Mouse (Mus musculus): Measurements from ENCODE around the gene Slc34a3. TPM values are rescaled to one million over a fixed set of nuclear protein-coding genes. Genes with fewer than 3 reads are reported as not detected.
A peak's percentile ranks its signal among the peaks of the same experiment; 100 is the strongest.
"Not testable (repeated sequence)": the region's sequence is repeated elsewhere in the genome, so short reads cannot be mapped to it uniquely, and the experiment has no call there.

Gene Slc34a3
- polyA plus RNA-seq, 1 experiment from 2014 or later: not detected

DNA sequence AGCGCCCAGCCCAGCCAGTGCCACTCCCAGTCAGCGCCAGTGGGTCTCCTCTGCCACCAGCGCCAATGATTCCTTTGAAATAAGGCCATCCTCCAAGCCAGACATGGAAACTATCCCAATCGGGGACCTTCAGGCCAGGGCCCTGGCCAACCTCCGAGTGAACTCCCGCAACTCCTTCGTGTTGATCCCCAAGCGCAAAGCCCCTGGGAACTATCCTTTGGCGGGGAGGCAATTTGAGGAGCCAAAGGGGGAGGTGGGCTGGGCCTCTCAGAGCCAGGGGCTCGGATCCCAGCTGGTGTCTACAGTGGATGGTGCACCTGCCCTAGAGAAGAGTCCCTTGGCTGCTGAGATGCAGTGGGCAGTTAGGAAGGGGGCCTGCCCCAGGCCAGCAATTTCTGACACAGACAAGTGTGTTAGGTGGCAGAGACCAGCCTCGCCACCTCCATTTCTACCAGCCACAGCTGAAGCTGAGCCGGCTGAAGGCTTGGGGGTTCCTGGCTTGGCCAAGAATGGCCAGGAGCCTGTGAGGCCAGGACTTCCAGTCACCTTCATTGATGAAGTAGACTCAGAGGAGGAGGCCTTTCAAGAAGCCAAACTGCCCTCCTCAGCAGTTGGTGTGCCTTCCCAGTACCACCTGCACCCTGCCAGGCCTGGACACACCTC lies 29.6 kb upstream of the Slc34a3 start:
- ATAC-seq: no peak
- Histone ChIP-seq H3K4me1 (peaks cover 68% of the 10 kb centered on the region), H3K4me3 (peak overlapping the region; percentile 84), H3K4me2 (peak overlapping the region; percentile 100), H3K9me3 (replicated peaks) (no peaks in the 10 kb centered on the region), H3K36me3 (peaks cover 8% of the 10 kb centered on the region), H3K27me3 (replicated peaks) (peaks cover 11% of the 10 kb centered on the region), H3K9ac (peak overlapping the region; percentile 86), H3K27ac (peak overlapping the region; percentile 77; the same call in 1 of the 2 replicates)
- WGBS (ENCODE audit: insufficient replicate concordance): 29% methylated on average over 12 of the region's 12 CpGs

DNA sequence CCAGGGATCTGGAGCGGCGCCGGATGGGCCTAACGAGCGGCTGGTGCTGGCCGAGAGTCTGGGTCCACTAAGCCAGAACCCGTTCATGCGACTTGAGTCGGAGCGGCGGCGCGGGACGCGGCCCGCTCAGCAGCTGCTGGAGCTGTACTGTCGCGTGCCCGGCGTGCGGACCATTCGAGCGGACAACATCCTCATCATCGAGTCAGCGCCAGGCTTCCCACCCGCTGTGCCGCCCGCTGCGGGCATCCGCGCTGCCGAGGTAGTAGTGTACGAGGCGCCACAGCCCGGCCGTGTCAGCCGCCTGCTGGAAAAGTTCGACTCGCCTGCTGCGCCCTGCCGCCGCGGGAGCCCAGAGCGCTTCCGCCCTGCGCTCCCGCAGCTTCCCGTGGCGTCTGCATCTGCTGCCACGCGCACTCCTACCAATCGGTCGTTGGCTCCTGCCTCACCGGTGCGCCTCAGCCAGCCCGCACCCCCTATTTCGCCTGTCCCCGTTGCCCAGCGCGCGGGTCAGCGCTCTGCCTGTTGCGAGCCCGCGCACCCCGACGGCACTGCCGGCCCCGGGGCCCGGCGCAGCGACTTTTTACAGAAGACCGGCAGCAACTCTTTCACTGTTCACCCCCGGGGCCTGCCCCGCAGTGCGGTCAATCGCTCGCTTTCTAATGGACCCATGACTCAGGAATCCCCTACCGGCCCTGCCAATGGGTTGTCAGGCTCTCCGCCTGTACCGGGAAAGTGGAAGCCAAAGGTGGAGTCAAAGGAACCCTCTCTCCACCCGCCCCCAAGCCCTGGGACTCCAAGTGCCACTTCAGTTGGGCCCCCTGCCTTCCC lies 28.8 kb upstream of the Slc34a3 start:
- Histone ChIP-seq H3K9ac (peak overlapping the region; percentile 86), H3K27ac (peak overlapping the region; percentile 77), H3K4me3 (peak overlapping the region; percentile 84), H3K4me1 (peaks cover 63% of the 10 kb centered on the region), H3K9me3 (replicated peaks) (no peaks in the 10 kb centered on the region), H3K27me3 (replicated peaks) (peaks cover 11% of the 10 kb centered on the region), H3K36me3 (peaks cover 2% of the 10 kb centered on the region; the same call in 1 of the 2 replicates), H3K4me2 (peak overlapping the region; percentile 100)
- WGBS (ENCODE audit: insufficient replicate concordance): 2% methylated on average over 82 of the region's 82 CpGs
- ATAC-seq: peak; percentile 13

DNA sequence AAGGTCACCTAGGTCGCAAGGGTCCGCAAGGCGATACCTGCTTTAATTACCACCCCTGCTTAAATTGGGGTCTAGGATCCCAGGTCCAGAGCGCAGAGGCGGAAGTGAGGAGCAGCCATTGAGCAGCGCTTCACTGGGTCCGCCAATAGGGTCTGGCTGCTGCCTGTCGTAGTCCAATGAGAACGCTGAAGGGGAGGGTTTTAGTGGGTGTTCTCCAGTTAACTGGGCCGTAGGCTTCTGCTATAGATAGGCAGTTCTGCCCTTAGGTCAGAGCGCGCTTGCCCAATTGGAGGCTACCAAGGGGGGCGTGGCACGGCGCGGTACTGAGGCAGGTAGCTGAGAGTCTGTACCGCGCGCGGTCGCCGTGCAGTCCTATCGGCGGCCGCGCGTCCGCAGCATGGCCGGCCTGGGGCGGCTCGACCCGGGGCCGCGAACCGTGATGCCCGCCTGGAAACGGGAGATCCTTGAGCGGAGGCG lies 28.2 kb upstream of the Slc34a3 start, which contains the start of gene Tprn:
Gene Tprn, plus strand, starts transcription at position 328 of the 477 bp plus-strand sequence.
- peak within 1 kb of the TSS; percentile 77 for H3K27ac ChIP-seq
- peaks cover 11% of the 10 kb centered on the region for H3K27me3 ChIP-seq (replicated peaks)
- peaks cover 56% of the 10 kb centered on the region for H3K4me1 ChIP-seq
- peak; percentile 97 for ATAC-seq
- no peaks in the 10 kb centered on the region for H3K9me3 ChIP-seq (replicated peaks)
- no peaks in the 10 kb centered on the region; the same call in 1 of the 2 replicates for H3K36me3 ChIP-seq
- WGBS (ENCODE audit: insufficient replicate concordance): under 1% methylated on average over 39 of the region's 39 CpGs
- peak within 1 kb of the TSS; percentile 84 for H3K4me3 ChIP-seq
- peak within 1 kb of the TSS; percentile 86 for H3K9ac ChIP-seq
- peak within 1 kb of the TSS; percentile 100 for H3K4me2 ChIP-seq

DNA sequence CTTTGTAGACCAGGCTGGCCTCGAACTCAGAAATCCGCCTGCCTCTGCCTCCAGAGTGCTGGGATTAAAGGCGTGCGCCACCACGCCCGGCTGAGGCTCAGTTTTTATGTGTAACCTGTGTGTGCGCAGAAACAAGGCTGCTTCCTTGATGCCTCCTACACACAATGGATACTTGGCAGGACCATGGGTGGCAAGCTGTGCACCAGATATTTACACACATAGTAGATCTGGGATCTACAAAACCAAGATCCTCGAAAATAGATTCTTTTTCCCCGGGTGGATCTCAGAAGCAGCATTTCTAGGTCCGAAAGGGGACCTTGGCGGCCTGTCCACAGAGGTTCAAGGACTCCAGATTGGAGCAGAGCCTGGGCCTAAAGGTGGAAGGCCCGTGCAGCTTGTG lies 27.7 kb upstream of the Slc34a3 start:
- no peaks in the 10 kb centered on the region for H3K9me3 ChIP-seq (replicated peaks)
- H3K36me3 ChIP-seq: no peaks in the 10 kb centered on the region
- peak overlapping the region; percentile 65 for H3K9ac ChIP-seq
- H3K27ac ChIP-seq: peak overlapping the region; percentile 77
- ATAC-seq: peak; percentile 7; the same call in 1 of the 2 replicates
- 42% methylated on average over 12 of the region's 12 CpGs for WGBS (ENCODE audit: insufficient replicate concordance)
- peak overlapping the region; percentile 100 for H3K4me2 ChIP-seq
- H3K27me3 ChIP-seq (replicated peaks): peaks cover 11% of the 10 kb centered on the region
- H3K4me3 ChIP-seq: peak overlapping the region; percentile 84
- H3K4me1 ChIP-seq: peaks cover 56% of the 10 kb centered on the region

- H3K36me3 ChIP-seq: no peaks in the 10 kb centered on the region
- no peak overlapping the region for H3K4me2 ChIP-seq
- peaks cover 9% of the 10 kb centered on the region for H3K27me3 ChIP-seq (replicated peaks)
- no peaks in the 10 kb centered on the region for H3K9me3 ChIP-seq (replicated peaks)
- no peak overlapping the region for H3K27ac ChIP-seq
- no peak for ATAC-seq
- no peak overlapping the region for H3K4me3 ChIP-seq
- 37% methylated on average over 2 of the region's 2 CpGs for WGBS (ENCODE audit: insufficient replicate concordance)
- H3K9ac ChIP-seq: no peak overlapping the region
- H3K4me1 ChIP-seq: peaks cover 44% of the 10 kb centered on the region
Observed at GRCm38 (mm10) chr2:25258887-25259286, 24.7 kb upstream of the Slc34a3 start.

DNA sequence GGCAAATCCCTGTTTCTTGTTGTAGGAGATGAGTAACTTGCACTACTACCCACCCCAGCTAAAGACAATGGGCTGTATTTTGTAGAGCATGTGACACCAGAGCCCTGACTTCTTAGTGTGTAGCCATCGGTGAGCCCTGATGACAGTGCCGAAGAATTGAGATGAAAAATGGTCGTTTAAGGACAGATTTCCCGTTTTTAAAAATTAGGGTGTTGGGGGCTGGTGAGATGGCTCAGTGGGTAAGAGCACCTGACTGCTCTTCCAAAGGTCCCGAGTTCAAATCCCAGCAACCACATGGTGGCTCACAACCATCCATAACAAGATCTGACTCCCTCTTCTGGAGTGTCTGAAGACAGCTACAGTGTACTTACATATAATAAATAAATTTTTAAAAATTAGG lies 23.1 kb upstream of the Slc34a3 start:
- not testable (repeated sequence) for ATAC-seq, H3K4me3 ChIP-seq
- 75% methylated on average over 5 of the region's 5 CpGs for WGBS (ENCODE audit: insufficient replicate concordance)

GRCm38 (mm10) chr2:25256443-25257109 lies 22.4 kb upstream of the Slc34a3 start:
- H3K4me1 ChIP-seq: peaks cover 27% of the 10 kb centered on the region
- 0 out of 2 replicates have a peak overlapping the region, but pooled peaks have one; percentile 85 for H3K27ac ChIP-seq
- H3K27me3 ChIP-seq (replicated peaks); ATAC-seq; H3K9me3 ChIP-seq (replicated peaks): not testable (repeated sequence)
- H3K36me3 ChIP-seq: peaks cover 21% of the 10 kb centered on the region
- H3K4me3 ChIP-seq: peak overlapping the region; percentile 99
- H3K9ac ChIP-seq: peak overlapping the region; percentile 85
- WGBS (ENCODE audit: insufficient replicate concordance): 39% methylated on average over 12 of the region's 12 CpGs
- H3K4me2 ChIP-seq: peak overlapping the region; percentile 88

More for the DNA sequence above, 23.1 kb upstream of the Slc34a3 start:
- not testable (repeated sequence) for H3K27ac ChIP-seq; H3K9me3 ChIP-seq (replicated peaks); H3K4me2 ChIP-seq; H3K27me3 ChIP-seq (replicated peaks); H3K9ac ChIP-seq
- peaks cover 14% of the 10 kb centered on the region for H3K36me3 ChIP-seq
- H3K4me1 ChIP-seq: peaks cover 32% of the 10 kb centered on the region

DNA sequence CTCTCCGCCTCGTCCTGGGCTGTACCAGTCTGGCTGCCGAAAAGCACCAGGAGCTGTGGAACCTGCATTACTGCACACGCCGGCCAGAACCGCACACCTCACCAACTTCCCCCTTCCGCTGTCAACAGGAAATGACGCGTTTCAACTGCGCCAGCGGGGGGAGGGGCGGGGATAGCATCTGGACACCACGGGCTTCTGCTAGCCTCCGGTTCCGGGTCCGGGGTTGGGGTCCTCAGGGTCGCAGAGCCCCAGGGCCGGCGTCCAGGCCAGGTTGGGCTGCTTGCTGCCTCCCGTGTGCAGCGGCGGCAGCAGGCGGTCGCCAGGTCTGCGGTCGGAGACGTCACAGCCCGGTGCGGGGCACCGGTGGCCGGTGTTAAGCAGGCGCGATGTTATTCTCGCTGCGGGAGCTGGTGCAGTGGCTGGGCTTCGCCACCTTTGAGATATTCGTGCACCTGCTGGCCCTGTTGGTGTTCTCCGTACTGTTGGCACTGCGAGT lies 21.2 kb upstream of the Slc34a3 start, which contains the start of gene Tmem203:
Gene Tmem203, plus strand, starts transcription at position 156 of the 496 bp plus-strand sequence.
- peak within 1 kb of the TSS; percentile 88 for H3K4me2 ChIP-seq
- H3K9me3 ChIP-seq (replicated peaks): no peaks in the 10 kb centered on the region
- peak within 1 kb of the TSS; percentile 85 for H3K27ac ChIP-seq
- H3K27me3 ChIP-seq (replicated peaks): no peaks in the 10 kb centered on the region
- peak within 1 kb of the TSS; percentile 85 for H3K9ac ChIP-seq
- peak; percentile 86 for ATAC-seq
- peak within 1 kb of the TSS; percentile 99 for H3K4me3 ChIP-seq
- H3K36me3 ChIP-seq: peaks cover 33% of the 10 kb centered on the region
- H3K4me1 ChIP-seq: peaks cover 23% of the 10 kb centered on the region
- 1% methylated on average over 39 of the region's 39 CpGs for WGBS (ENCODE audit: insufficient replicate concordance)

DNA sequence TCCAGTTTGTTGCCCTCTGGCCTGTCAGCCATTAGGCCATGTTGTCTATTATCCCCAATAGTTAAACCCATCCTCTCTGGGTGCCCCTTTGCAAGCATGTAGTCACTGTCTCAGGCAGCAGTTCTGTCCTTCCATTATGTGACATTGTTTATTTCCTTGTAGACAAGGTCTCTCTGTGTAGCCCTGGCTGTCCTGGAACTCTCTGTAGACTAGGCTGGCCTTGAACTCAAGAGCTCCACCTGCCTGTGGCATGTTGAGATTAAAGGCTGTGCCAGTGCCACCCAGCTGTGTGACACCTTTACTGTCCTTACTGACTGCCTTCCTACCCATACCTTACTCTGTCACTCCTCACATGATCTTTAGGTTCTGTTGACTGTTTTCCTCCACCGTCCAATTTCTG lies 18.2 kb upstream of the Slc34a3 start:
- ATAC-seq: no peak
- Histone ChIP-seq H3K36me3 (peaks cover 63% of the 10 kb centered on the region), H3K27me3 (replicated peaks) (no peaks in the 10 kb centered on the region), H3K4me3 (no peak overlapping the region), H3K27ac (no peak overlapping the region), H3K4me2 (no peak overlapping the region), H3K9me3 (replicated peaks) (no peaks in the 10 kb centered on the region), H3K4me1 (peaks cover 23% of the 10 kb centered on the region), H3K9ac (no peak overlapping the region)
- WGBS (ENCODE audit: insufficient replicate concordance): 83% methylated on average over 1 of the region's 1 CpGs

- Histone ChIP-seq H3K4me2 (no peak within 1 kb of the TSS), H3K4me1 (peaks cover 16% of the 10 kb centered on the region), H3K9me3 (replicated peaks) (no peaks in the 10 kb centered on the region), H3K36me3 (peaks cover 64% of the 10 kb centered on the region), H3K4me3 (no peak within 1 kb of the TSS), H3K27ac (no peak within 1 kb of the TSS), H3K27me3 (replicated peaks) (peaks cover 26% of the 10 kb centered on the region), H3K9ac (no peak within 1 kb of the TSS)
- 77% methylated on average over 10 of the region's 10 CpGs for WGBS (ENCODE audit: insufficient replicate concordance)
- no peak for ATAC-seq
Observed at GRCm38 (mm10) chr2:25246183-25247072, 12.3 kb upstream of the Slc34a3 start, which contains the start of gene AL732309.1. TSS of gene AL732309.1 (minus strand) at chr2:25246863.

Measured in liver, embryonic 12.5 days (tissue).